Mouse (Mus musculus) brain, embryonic 14.5 days (tissue): ENCODE data around the gene Ndrg3.

ENCODE experiments used
- CTCF ChIP-seq: fragments of 200-500 bp; IDR thresholded peaks from 2 replicates; pipeline ENCODE4 v1.5.1; 2012; ENCODE audit warnings: inconsistent platforms, mild to moderate bottlenecking, moderate library complexity, borderline replicate concordance; ENCODE audit not compliant: insufficient read depth, insufficient read length; ENCODE audit errors: extremely low read depth
- POLR2A ChIP-seq: fragments of 200-500 bp; IDR thresholded peaks from 2 replicates; pipeline ENCODE4 v1.6.1; 2012; ENCODE audit warnings: mild to moderate bottlenecking, inconsistent platforms, borderline replicate concordance; ENCODE audit not compliant: poor library complexity, insufficient read depth, insufficient read length, severe bottlenecking; ENCODE audit errors: extremely low read depth

- TF ChIP-seq POLR2A (no peak), CTCF (no peak)
Measured at GRCm38 (mm10) chr2:156888490-156888889, 103.4 kb downstream of the Ndrg3 start.
